ENCODE assay signal across 9 mouse cellular contexts in genomic region chr11:58303594-58303993, GRCm38 (mm10). TPM values are rescaled to one million over a fixed set of nuclear protein-coding genes. Genes with fewer than 3 reads are reported as not detected.
DNase-seq lines count a peak whose midpoint lies in the region; ATAC-seq and TF ChIP-seq lines count a peak whose summit lies in the region.
"Had no signal": no experiment of that assay in that cellular context is flagged by ENCODE, and none has a peak within 500 bp of the region (broad histone marks: within the 10 kb centered on the region; RNA-seq: fewer than 3 reads in every experiment).

No protein-coding gene starts in this region.

- 11% methylated on average over 7 of the region's 7 CpGs for WGBS in forebrain, embryonic 12.5 days
- WGBS in limb, embryonic 15.5 days = 28% methylated on average over 7 of the region's 7 CpGs

- no peaks in the 10 kb centered on the region for H3K9me3 ChIP-seq in forebrain, embryonic 12.5 days
- H3K9me3 ChIP-seq in limb, embryonic 15.5 days = no peaks in the 10 kb centered on the region

- H3K27me3 ChIP-seq in forebrain, embryonic 12.5 days = peaks cover 3% of the 10 kb centered on the region; the same call in 1 of the 2 replicates
- H3K27me3 ChIP-seq in limb, embryonic 15.5 days = no peaks in the 10 kb centered on the region

- H3K4me2 ChIP-seq in forebrain, embryonic 12.5 days = peak overlapping the region; percentile 57
- H3K4me2 ChIP-seq in limb, embryonic 15.5 days = 0 out of 2 replicates have a peak overlapping the region, but pooled peaks have one; percentile 24

- H3K4me3 ChIP-seq in gastrocnemius, adult 2 months = peak overlapping the region; percentile 87
- H3K4me3 ChIP-seq in forebrain, embryonic 12.5 days (replicated peaks) = peak overlapping the region; percentile 18
- 0 out of 2 replicates have a peak overlapping the region, but pooled peaks have one; percentile 9 for H3K4me3 ChIP-seq in limb, embryonic 15.5 days

- DNase-seq in gastrocnemius, adult 2 months = no peak
- DNase-seq in gastrocnemius, adult 8-10 months (ENCODE audit: low spot score in 2 of 2) = no peak
- peak; percentile 23 for DNase-seq in 3T3-L1 (ENCODE audit: low read depth, low spot score)
- no peak for DNase-seq in ovary, postnatal 10 days (ENCODE audit: low spot score)
- no peak for DNase-seq in left cerebral cortex, adult 18-20 months (ENCODE audit: low spot score in 2 of 2)
- DNase-seq in right cerebral cortex, postnatal 10 days (ENCODE audit: low spot score in 2 of 2) = no peak

- no peak overlapping the region for H3K9ac ChIP-seq in forebrain, embryonic 12.5 days
- no peak overlapping the region for H3K9ac ChIP-seq in limb, embryonic 15.5 days

- H3K27ac ChIP-seq in gastrocnemius, adult 2 months = peak overlapping the region; percentile 89; the same call in 1 of the 2 replicates
- 0 out of 2 replicates have a peak overlapping the region, but pooled peaks have one; percentile 53 for H3K27ac ChIP-seq in forebrain, embryonic 12.5 days
- no peak overlapping the region for H3K27ac ChIP-seq in limb, embryonic 15.5 days

- intact Hi-C loops in gastrocnemius, adult 2 months (cut with DNase I) = loop anchor here (2.0 to 5.0 kb wide), 2 partner anchors 76 to 133 kb away; partner anchors contain the start of gene Mrpl22

- H3K4me1 ChIP-seq in forebrain, embryonic 12.5 days = peaks cover 18% of the 10 kb centered on the region
- H3K4me1 ChIP-seq in limb, embryonic 15.5 days = peaks cover 25% of the 10 kb centered on the region

- ATAC-seq in forebrain, embryonic 12.5 days (ENCODE audit: low FRiP score) = no peak
- no peak for ATAC-seq in limb, embryonic 15.5 days (ENCODE audit: insufficient number of reproducible peaks, low FRiP score, low TSS enrichment, low read depth)
- ATAC-seq: inflammation-experienced regulatory T-cells, adult 6 months had no signal

- no peak for TF ChIP-seq CTCF in gastrocnemius, adult 2 months (IDR thresholded peaks at IDR 0.05)

- no peaks in the 10 kb centered on the region for H3K36me3 ChIP-seq in forebrain, embryonic 12.5 days (replicated peaks)
- H3K36me3 ChIP-seq in limb, embryonic 15.5 days = no peaks in the 10 kb centered on the region

RNA-seq across cellular contexts. Expression of gene Zfp692, which starts 3.3 kb away (rescaled TPM):
- total RNA-seq in gastrocnemius, adult 2 months (2021) = 1 to 10 TPM; 4.1 to 5.0 TPM
- 1 to 10 TPM; 2.5 to 5.3 (median 3.1) TPM for total RNA-seq in gastrocnemius, adult 8-10 months (2022)
- polyA plus RNA-seq in forebrain, embryonic 12.5 days (2016; fragmentation: Nextera tagmentation; extraction: Ambion mirVana) = 29.3 and 30.1 TPM in 2 replicates
- 33.3 and 36.4 TPM in 2 replicates for polyA plus RNA-seq in limb, embryonic 15.5 days (2015; fragmentation: Nextera tagmentation; extraction: Ambion mirVana)
- total RNA-seq in left cerebral cortex, adult 18-20 months (2021) = 10 to 100 TPM; 25.4 to 28.9 TPM

RNA-seq across cellular contexts. Expression of gene Zfp672, which starts 26.5 kb away (rescaled TPM):
- total RNA-seq in gastrocnemius, adult 2 months (2021) = 10 to 100 TPM; 43.1 to 44.6 TPM
- total RNA-seq in gastrocnemius, adult 8-10 months (2022) = 10 to 100 TPM; 39.8 to 49.3 (median 40.6) TPM
- polyA plus RNA-seq in forebrain, embryonic 12.5 days (2016; fragmentation: Nextera tagmentation; extraction: Ambion mirVana) = 37.7 and 40.4 TPM in 2 replicates
- polyA plus RNA-seq in limb, embryonic 15.5 days (2015; fragmentation: Nextera tagmentation; extraction: Ambion mirVana) = 42.3 and 43.2 TPM in 2 replicates
- 10 to 100 TPM; 39.4 to 45.1 TPM for total RNA-seq in left cerebral cortex, adult 18-20 months (2021)

RNA-seq across cellular contexts. Expression of gene Sh3bp5l, which starts 26.9 kb away (rescaled TPM):
- total RNA-seq in gastrocnemius, adult 2 months (2021) = 10 to 100 TPM; 21.2 to 23.5 TPM
- total RNA-seq in gastrocnemius, adult 8-10 months (2022) = 10 to 100 TPM; 22.1 to 27.2 (median 24.4) TPM
- polyA plus RNA-seq in forebrain, embryonic 12.5 days (2016; fragmentation: Nextera tagmentation; extraction: Ambion mirVana) = 45.2 and 51.0 TPM in 2 replicates
- 36.8 and 39.9 TPM in 2 replicates for polyA plus RNA-seq in limb, embryonic 15.5 days (2015; fragmentation: Nextera tagmentation; extraction: Ambion mirVana)
- 10 to 100 TPM; 50.1 to 53.7 TPM for total RNA-seq in left cerebral cortex, adult 18-20 months (2021)

RNA-seq across cellular contexts. Expression of gene 4930438A08Rik, which starts 29.0 kb away (rescaled TPM):
- not detected for total RNA-seq in gastrocnemius, adult 2 months (2021)
- not detected for total RNA-seq in gastrocnemius, adult 8-10 months (2022)
- polyA plus RNA-seq in forebrain, embryonic 12.5 days (2016; fragmentation: Nextera tagmentation; extraction: Ambion mirVana) = not detected in 2 replicates
- 2.5 and 2.8 TPM in 2 replicates for polyA plus RNA-seq in limb, embryonic 15.5 days (2015; fragmentation: Nextera tagmentation; extraction: Ambion mirVana)
- not detected for total RNA-seq in left cerebral cortex, adult 18-20 months (2021)
- polyA plus RNA-seq: inflammation-experienced regulatory T-cells, adult 6 months had no signal

Comparison
In these comparisons a context has a peak if more than half of its experiments do, and no peak if none do; other contexts are left out.
1. H3K4me3 ChIP-seq: peak in every context shown above with its lines; median percentile 87 in gastrocnemius, adult 2 months; 18 in forebrain, embryonic 12.5 days; 9 in limb, embryonic 15.5 days.
2. RNA of gene Zfp692, which starts 3.3 kb away (total RNA-seq): 25.4 to 28.9 TPM in left cerebral cortex, adult 18-20 months; 4.1 to 5.0 TPM in gastrocnemius, adult 2 months and 2.5 to 5.3 TPM in gastrocnemius, adult 8-10 months; every median in the first group is over 4 times any median in the second.